Mouse (Mus musculus) intestine, embryonic 15.5 days (tissue): ENCODE measurements at regions not wholly inside any gene's neighbourhood (a gene's known extent, or its start where the extent isn't known, plus 50 kb on each side); places are given as distances from the start of the nearest gene placed in this dataset.
A peak's percentile ranks its signal among the peaks of the same experiment; 100 is the strongest.

ENCODE experiments used
- ATAC-seq: fragments of 200-750 bp; cut with Nextera tagmentation; 2 replicates; pipeline ENCODE4 v1.8.0; 2017; ENCODE audit warnings: moderate TSS enrichment, moderate library complexity
- H3K27ac ChIP-seq: fragments of 300-500 bp; sonication (generic); 2 replicates; pipeline ENCODE4 v1.5.1; 2015; ENCODE audit warnings: mild to moderate bottlenecking, inconsistent platforms
- H3K27me3 ChIP-seq: fragments of 300-500 bp; sonication (generic); replicated peaks from 2 replicates; pipeline ENCODE4 v1.6.1; 2015; ENCODE audit warnings: inconsistent platforms
- H3K36me3 ChIP-seq: fragments of 300-500 bp; sonication (generic); 2 replicates; pipeline ENCODE4 v1.6.1; 2015; ENCODE audit warnings: inconsistent platforms
- H3K4me1 ChIP-seq: fragments of 300-500 bp; sonication (generic); replicated peaks from 2 replicates; pipeline ENCODE4 v1.6.1; 2015; ENCODE audit warnings: inconsistent platforms
- H3K4me2 ChIP-seq: fragments of 300-500 bp; sonication (generic); replicated peaks from 2 replicates; pipeline ENCODE4 v1.6.1; 2015; ENCODE audit warnings: mild to moderate bottlenecking, inconsistent platforms
- H3K4me3 ChIP-seq: fragments of 300-500 bp; sonication (generic); replicated peaks from 2 replicates; pipeline ENCODE4 v1.5.1; 2015; ENCODE audit warnings: inconsistent platforms
- H3K9ac ChIP-seq: fragments of 300-500 bp; sonication (generic); 2 replicates; pipeline ENCODE4 v1.6.1; 2015; ENCODE audit warnings: inconsistent platforms
- H3K9me3 ChIP-seq: fragments of 300-500 bp; sonication (generic); 2 replicates; pipeline ENCODE4 v1.6.1; 2016; ENCODE audit warnings: inconsistent platforms
- WGBS: fragments of 180-500 bp; shearing (Covaris S2); methylation state at CpG from one replicate; pipeline ENCODE4 v1.1.7; 2015; 5-methylcytosine and 5-hydroxymethylcytosine counted together

DNA sequence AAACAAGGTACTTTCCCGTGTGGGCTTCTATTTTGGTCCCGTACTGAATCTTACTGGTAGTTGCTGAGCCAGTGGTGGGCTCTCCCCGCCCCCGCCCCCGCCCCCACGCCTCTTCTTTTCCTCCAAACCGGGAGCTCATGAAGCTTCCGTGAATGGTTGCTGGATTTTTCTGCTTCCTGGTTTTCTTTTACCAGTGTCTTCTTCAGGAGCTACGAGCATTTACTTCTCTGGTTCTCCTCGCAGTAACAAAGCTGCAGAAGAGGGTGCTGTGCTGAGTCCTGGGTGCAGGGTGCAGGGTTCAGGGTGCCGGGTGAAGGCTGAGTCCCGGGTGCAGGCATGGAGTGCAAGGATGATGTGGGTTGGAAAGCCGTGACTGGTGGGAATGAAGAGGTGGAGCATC lies 119.1 kb upstream of the Smad3 start:
- H3K9ac ChIP-seq: no peak overlapping the region
- ATAC-seq: no peak
- H3K9me3 ChIP-seq: no peaks in the 10 kb centered on the region
- peak overlapping the region; percentile 42 for H3K4me2 ChIP-seq
- H3K36me3 ChIP-seq: no peaks in the 10 kb centered on the region
- no peak overlapping the region for H3K4me3 ChIP-seq
- 25% methylated on average over 13 of the region's 13 CpGs for WGBS
- peaks cover 19% of the 10 kb centered on the region; the same call in 1 of the 2 replicates for H3K4me1 ChIP-seq
- H3K27ac ChIP-seq: no peak overlapping the region
- H3K27me3 ChIP-seq: 0 out of 2 replicates have a peak, but pooled peaks cover 5% of the 10 kb centered on the region

DNA sequence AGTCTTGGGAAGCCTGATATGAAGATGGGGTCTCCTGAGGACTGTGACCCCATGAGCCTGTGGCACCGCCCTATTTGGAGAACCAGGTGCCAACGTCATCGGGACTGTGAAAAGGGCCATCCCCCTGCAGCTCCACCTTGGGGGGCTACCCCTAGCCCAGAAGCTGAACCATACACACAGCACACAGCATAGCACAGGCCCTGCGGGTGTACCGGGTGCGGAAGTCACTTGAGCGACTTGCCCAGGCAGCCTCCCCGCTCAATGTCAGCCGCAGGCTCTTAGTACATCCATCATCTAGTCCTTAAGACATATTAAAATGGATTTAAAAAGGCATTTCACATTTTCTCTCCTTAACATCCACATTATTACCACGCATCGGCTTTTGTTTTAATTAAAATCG lies 118.2 kb upstream of the Smad3 start:
- H3K4me2 ChIP-seq: no peak overlapping the region; the same call in 1 of the 2 replicates
- H3K36me3 ChIP-seq: no peaks in the 10 kb centered on the region
- no peak overlapping the region for H3K27ac ChIP-seq
- H3K4me1 ChIP-seq: peaks cover 19% of the 10 kb centered on the region; the same call in 1 of the 2 replicates
- H3K27me3 ChIP-seq: 0 out of 2 replicates have a peak, but pooled peaks cover 2% of the 10 kb centered on the region
- no peak for ATAC-seq
- H3K4me3 ChIP-seq: no peak overlapping the region
- 91% methylated on average over 12 of the region's 12 CpGs for WGBS
- no peak overlapping the region for H3K9ac ChIP-seq
- H3K9me3 ChIP-seq: no peaks in the 10 kb centered on the region

DNA sequence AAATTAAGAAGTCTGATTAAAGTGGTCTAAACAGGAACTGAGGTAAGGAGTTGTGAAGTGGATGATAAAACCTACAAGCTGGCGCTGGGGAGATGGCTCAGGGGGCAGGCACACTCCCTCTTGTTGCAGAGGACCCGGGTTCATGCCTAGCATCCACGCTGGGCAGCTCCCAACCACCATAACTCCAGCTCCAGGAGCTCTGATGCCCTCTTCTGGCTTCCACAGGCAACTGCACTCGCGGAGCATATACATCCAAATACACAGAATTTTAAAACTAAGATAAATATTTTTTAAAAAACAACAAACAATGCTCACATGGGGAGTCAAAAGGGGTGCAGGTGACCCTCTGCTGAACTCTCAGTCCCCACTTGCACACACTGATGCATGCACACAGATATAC lies 117.4 kb upstream of the Smad3 start:
- no peak overlapping the region for H3K4me2 ChIP-seq
- H3K36me3 ChIP-seq: no peaks in the 10 kb centered on the region
- H3K4me3 ChIP-seq: no peak overlapping the region
- WGBS: 91% methylated on average over 5 of the region's 5 CpGs
- ATAC-seq: no peak
- H3K27ac ChIP-seq: no peak overlapping the region
- H3K9ac ChIP-seq: no peak overlapping the region
- H3K27me3 ChIP-seq: 0 out of 2 replicates have a peak, but pooled peaks cover 2% of the 10 kb centered on the region
- H3K9me3 ChIP-seq: no peaks in the 10 kb centered on the region
- H3K4me1 ChIP-seq: peaks cover 15% of the 10 kb centered on the region; the same call in 1 of the 2 replicates

DNA sequence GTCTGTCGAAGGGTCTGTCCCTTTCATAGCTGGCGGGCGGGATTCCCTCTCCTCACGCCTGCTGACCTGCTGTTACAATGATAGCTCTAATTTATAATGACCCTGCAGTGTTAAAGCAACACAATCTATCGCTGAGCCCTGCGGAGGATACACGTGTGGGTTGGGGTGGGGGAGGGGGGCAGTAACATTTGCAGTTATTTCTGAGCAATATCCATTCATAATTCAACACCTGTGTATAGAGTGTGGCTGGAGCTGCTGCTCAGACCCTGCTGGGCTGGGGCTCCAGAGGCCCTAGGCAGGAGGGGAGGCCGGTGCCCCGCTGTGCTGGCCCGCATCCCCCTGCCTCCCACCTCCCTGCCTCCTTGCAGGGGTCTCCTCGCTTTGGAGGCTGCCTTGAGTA lies 106.6 kb upstream of the Smad3 start:
- Histone ChIP-seq H3K4me3 (no peak overlapping the region), H3K9me3 (no peaks in the 10 kb centered on the region), H3K27ac (no peak overlapping the region), H3K36me3 (no peaks in the 10 kb centered on the region), H3K4me2 (no peak overlapping the region), H3K9ac (no peak overlapping the region), H3K4me1 (no peaks in the 10 kb centered on the region), H3K27me3 (no peaks in the 10 kb centered on the region)
- WGBS: 59% methylated on average over 11 of the region's 11 CpGs
- ATAC-seq: no peak

DNA sequence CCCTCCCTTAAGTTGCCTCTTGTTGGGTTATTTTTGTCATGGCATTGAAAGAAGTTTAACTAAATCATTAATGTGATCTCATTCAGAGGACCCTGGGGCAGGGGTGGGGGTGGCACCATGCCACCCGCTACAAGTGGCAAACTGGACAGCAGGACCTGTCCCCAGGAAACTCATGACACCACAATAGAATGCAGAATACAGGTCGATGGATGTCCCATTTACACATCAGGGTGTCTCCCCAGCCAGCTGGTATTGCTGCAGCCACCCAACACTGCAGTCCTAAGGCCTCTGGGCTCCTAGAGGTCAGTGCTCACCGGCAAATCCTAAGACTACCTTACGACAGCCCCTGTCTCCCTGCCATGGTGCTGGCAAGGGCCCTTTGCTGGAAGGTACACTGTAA lies 105.5 kb upstream of the Smad3 start:
- Histone ChIP-seq H3K4me3 (no peak overlapping the region), H3K27me3 (no peaks in the 10 kb centered on the region)
- WGBS: 77% methylated on average over 4 of the region's 4 CpGs

DNA sequence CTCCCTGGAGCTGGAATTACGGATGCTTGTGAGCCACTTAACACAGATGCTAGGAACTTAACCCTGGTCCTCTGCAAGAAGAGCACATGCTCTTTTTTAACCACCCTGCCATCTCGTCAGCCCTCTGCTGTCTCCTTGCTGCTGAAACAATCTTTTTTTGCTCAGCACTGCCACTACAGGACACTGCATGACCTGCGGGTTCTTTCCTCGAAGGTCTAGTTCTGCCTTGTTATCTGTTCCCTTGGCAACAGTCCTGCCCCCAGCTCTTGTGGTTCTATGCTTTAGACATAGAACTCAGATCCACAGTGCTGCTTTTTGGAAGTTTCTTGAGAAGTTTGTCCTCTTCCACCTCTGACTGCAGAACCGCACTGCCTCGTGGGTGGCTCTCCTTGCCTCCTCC lies 104.6 kb upstream of the Smad3 start:
- Histone ChIP-seq H3K36me3 (no peaks in the 10 kb centered on the region), H3K4me2 (no peak overlapping the region), H3K4me1 (no peaks in the 10 kb centered on the region), H3K9ac (no peak overlapping the region), H3K27me3 (no peaks in the 10 kb centered on the region), H3K4me3 (no peak overlapping the region), H3K9me3 (no peaks in the 10 kb centered on the region), H3K27ac (no peak overlapping the region)
- 42% methylated on average over 6 of the region's 6 CpGs for WGBS
- 0 out of 2 replicates have a peak, but pooled peaks have one; percentile 45 for ATAC-seq

More for the DNA sequence above, 105.5 kb upstream of the Smad3 start:
- Histone ChIP-seq H3K4me1 (no peaks in the 10 kb centered on the region), H3K9ac (no peak overlapping the region), H3K36me3 (no peaks in the 10 kb centered on the region), H3K27ac (no peak overlapping the region), H3K4me2 (no peak overlapping the region), H3K9me3 (no peaks in the 10 kb centered on the region)
- no peak for ATAC-seq

DNA sequence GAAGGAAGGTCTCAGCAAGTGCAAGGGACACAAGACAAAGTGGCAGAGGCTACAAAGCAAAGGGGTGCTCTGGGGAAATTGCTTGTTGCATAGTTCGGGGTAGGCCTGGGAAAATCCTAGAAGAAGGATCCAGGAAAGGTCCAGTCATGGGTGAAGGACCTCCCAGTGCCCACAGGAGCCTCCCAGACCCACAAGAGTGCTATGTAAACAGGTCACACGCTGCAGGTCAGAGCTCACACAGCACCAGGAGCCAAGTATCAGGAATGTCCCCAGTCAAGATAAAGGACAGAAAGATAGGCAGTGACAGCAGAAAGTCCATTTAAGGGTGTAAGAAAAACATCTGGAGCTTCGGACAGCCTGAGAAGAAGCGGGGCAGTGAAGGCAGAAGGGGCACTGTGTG lies 103.6 kb upstream of the Smad3 start:
- no peak overlapping the region for H3K4me2 ChIP-seq
- H3K27me3 ChIP-seq: no peaks in the 10 kb centered on the region
- H3K36me3 ChIP-seq: no peaks in the 10 kb centered on the region
- H3K4me3 ChIP-seq: no peak overlapping the region
- H3K9me3 ChIP-seq: no peaks in the 10 kb centered on the region
- WGBS: 60% methylated on average over 4 of the region's 4 CpGs
- no peak overlapping the region for H3K27ac ChIP-seq
- H3K9ac ChIP-seq: no peak overlapping the region
- no peak for ATAC-seq
- H3K4me1 ChIP-seq: peaks cover 1% of the 10 kb centered on the region; the same call in 1 of the 2 replicates

DNA sequence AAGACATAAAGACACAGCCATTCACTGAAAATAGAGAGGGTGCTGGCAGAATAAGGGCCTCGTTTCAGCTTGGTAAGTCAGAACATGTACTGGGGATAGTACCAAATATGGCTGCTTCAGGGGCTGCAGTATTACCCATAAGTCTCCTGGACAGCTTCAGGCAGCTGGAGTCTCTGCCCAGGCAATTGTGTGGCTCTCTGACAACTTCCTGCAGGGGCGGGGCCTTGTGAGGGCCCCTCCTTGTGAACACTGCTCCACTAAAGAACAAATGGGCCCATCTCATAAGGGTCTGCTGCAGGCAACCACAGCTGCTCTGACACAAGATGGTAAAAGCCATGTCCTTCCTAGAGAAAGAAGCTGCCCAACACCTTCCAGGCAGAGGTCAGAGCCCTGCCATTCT lies 102.4 kb upstream of the Smad3 start:
- Histone ChIP-seq H3K4me1 (peaks cover 3% of the 10 kb centered on the region; the same call in 1 of the 2 replicates), H3K4me3 (no peak overlapping the region)
- 90% methylated on average over 2 of the region's 2 CpGs for WGBS

DNA sequence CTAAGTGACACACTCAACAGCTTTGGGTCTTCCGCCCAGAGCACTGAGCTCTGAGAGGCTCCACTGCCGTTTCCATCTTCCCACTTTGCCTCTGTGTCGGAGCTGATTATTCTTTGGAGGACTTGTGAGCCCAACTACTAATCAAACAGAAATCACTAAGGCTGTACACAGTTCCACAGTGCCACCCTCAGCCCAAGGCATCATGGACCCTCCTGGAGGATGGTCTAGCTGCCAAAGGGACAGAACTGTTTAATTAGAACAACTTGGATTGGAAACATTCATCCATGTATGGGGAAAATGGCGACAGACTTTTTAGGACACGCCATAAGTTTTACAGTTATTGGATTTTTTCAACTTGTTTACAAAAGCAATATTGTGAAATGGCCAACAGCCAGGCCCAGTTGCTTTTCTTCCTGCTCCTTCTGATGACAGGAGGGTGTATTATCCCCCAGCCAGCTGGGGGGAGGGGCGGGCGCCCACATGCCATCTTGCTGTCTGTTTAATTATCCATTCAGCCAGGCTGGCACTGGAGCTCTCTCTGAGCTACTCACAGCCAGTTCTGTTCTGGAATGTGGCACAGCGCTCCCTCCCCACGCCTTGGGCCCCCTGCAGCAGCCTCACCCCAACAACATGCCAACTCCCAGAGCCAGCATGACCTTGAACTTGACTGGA lies 98.4 kb upstream of the Smad3 start:
- H3K4me3 ChIP-seq: no peak overlapping the region
- no peak overlapping the region for H3K27ac ChIP-seq
- H3K9me3 ChIP-seq: no peaks in the 10 kb centered on the region
- 65% methylated on average over 9 of the region's 9 CpGs for WGBS
- no peak overlapping the region for H3K9ac ChIP-seq
- H3K4me2 ChIP-seq: no peak overlapping the region
- peaks cover 3% of the 10 kb centered on the region; the same call in 1 of the 2 replicates for H3K4me1 ChIP-seq
- H3K27me3 ChIP-seq: no peaks in the 10 kb centered on the region
- H3K36me3 ChIP-seq: no peaks in the 10 kb centered on the region
- no peak for ATAC-seq

More for the DNA sequence above, 102.4 kb upstream of the Smad3 start:
- Histone ChIP-seq H3K4me2 (no peak overlapping the region), H3K27me3 (no peaks in the 10 kb centered on the region), H3K27ac (no peak overlapping the region), H3K9ac (no peak overlapping the region), H3K36me3 (no peaks in the 10 kb centered on the region), H3K9me3 (no peaks in the 10 kb centered on the region)
- no peak for ATAC-seq

DNA sequence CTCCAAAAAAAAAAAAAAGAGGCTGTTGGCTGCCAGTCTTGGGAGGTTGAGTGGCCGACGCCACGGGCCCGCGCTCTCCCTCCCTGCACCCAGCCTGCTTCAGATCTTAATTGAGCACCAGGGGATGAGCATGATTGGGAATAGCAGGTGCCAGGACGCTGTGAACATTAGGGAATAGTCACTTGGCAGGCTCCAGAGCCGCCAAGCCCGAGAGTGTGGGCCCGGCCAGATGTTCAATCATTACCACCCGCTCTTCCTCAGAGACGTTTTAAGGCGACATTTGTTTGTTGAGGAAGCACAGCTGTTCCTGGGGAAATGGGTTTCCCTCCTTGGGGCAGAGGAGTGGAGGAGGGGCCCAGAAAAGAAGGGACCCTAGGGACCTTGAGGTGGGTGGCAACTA lies 94.0 kb upstream of the Smad3 start:
- no peaks in the 10 kb centered on the region for H3K36me3 ChIP-seq
- no peaks in the 10 kb centered on the region for H3K9me3 ChIP-seq
- no peak overlapping the region for H3K4me2 ChIP-seq
- no peak overlapping the region for H3K4me3 ChIP-seq
- no peaks in the 10 kb centered on the region for H3K27me3 ChIP-seq
- H3K27ac ChIP-seq: no peak overlapping the region
- H3K4me1 ChIP-seq: peaks cover 3% of the 10 kb centered on the region; the same call in 1 of the 2 replicates
- 55% methylated on average over 12 of the region's 12 CpGs for WGBS
- H3K9ac ChIP-seq: no peak overlapping the region
- ATAC-seq: no peak

DNA sequence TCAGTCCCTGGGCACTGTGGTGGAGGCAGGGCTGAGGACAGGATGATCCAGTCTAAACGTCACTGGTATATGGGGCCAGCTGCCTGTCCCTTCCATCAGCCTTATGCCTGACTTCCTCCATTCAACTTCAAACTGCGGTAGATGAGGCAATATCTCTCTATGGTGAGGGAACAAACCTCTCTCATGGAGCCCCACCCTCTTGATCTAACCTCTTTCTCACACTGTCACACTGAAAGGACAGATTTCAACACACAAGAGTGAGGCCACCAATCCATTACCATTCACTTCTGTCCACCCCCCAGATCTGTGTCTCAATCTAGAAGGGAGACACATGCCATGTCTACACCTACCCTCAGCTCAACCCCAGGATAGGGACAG lies 92.5 kb upstream of the Smad3 start:
- no peak overlapping the region for H3K27ac ChIP-seq
- no peaks in the 10 kb centered on the region for H3K36me3 ChIP-seq
- H3K4me3 ChIP-seq: no peak overlapping the region
- no peak overlapping the region for H3K4me2 ChIP-seq
- 64% methylated on average over 2 of the region's 2 CpGs for WGBS
- H3K9me3 ChIP-seq: no peaks in the 10 kb centered on the region
- H3K27me3 ChIP-seq: no peaks in the 10 kb centered on the region
- H3K9ac ChIP-seq: no peak overlapping the region
- ATAC-seq: no peak
- H3K4me1 ChIP-seq: no peaks in the 10 kb centered on the region

DNA sequence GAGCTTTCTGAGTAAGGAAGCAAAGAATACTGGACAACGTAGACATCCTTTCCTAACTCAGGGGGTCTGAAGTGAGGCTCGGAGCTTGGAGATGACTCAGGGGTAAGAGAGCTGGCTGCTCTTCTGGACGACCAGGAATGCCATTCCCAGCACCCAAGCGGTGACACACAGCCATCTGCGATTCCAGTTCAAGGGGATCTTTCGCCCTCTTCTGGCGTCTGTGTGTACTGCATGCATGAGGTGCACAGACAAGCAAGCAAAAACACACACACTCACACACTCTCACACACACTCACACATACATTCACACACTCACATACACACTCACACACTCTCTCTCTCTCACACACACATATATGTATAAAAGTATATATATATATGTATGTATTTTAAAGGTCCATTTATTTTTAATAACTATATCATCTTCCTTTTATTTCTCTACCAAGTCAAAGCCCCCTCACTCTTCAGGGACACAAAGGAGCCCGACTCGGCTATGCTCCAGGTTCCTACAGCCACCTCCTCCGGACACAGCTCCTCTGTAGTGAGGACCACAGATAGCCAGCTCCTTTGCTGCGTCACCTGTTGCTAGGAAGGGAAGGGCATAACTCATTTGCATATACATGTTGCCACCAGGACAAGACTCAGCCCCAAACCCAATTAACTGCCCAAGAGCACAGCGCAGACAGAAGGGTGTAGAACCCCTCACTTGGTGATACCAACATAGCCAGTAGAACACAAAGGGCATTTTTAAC lies 91.9 kb upstream of the Smad3 start:
- ATAC-seq: no peak
- Histone ChIP-seq H3K4me1 (no peaks in the 10 kb centered on the region), H3K9me3 (no peaks in the 10 kb centered on the region), H3K27ac (no peak overlapping the region), H3K27me3 (no peaks in the 10 kb centered on the region), H3K4me2 (no peak overlapping the region), H3K9ac (no peak overlapping the region), H3K4me3 (no peak overlapping the region), H3K36me3 (no peaks in the 10 kb centered on the region)
- WGBS: 76% methylated on average over 12 of the region's 12 CpGs
